Mouse (Mus musculus) left cerebral cortex, postnatal 25 days (tissue): ENCODE measurements around the gene Dpy19l1. TPM values are rescaled to one million over a fixed set of nuclear protein-coding genes. Genes with fewer than 3 reads are reported as not detected.
A peak's percentile ranks its signal among the peaks of the same experiment; 100 is the strongest.

Source experiments
- DNase-seq, 2 experiments: peaks; one replicate each; pipeline ENCODE4 v3.0.0; 2022; ENCODE audit warnings: low spot score in 2 of 2, mixed read lengths in 1 of 2
- intact Hi-C: fragments of 180-260 bp; cut with DNase I; formaldehyde crosslinking; loops from one replicate; pipeline ENCODE4 v1.15.1; 2025
- total RNA-seq, 2 experiments: library from RNA; stranded (reverse); gene quantifications; 2 replicates each; pipeline ENCODE4 v1.2.3; 2021

Dpy19l1 gene
- total RNA-seq, result 10 to 100 TPM; 73.9 to 75.0 TPM

DNA sequence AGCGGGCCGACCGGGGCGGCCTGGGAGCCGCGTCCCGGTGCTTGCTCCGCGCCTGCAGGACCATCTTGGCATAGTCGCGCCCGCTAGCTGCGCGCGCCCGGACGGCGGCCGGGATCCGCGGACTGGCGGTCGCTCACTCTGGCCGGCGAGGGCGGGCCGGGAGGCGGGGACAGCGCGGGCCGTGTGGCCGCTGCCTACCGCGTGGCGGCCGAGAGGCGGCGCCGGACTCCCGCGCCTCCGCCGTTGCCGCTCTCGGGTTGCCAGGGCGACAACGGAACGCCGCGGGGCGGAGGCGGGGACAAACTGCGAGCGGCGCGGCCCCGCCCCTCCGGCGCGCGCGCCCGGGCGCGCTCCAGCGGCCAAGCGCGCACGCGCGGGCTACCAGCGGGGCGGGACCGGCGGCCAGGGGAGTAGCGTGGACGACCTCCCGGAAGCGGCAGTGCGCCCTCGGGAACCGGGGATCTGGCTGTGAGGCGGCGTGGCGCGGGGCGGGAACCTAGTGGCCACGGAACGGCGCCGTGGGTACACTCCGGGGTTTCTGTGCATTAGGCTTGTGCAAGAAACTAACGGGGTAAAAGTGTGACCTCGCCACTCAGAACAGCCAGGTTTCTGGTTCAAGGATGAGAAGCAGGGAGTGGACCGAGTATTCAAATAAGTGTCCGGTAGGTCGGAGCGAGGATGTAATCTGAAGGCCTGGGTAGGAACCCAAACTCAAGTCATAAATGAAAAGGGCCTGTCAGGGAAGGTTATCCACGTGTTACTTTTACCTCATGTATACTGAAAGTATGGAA, at the start of gene Dpy19l1:
Gene Dpy19l1 (minus strand): TSS at position 74 of the 791 bp plus-strand sequence.
- intact Hi-C loops, result loop anchor here (5.0 to 10.0 kb wide), 5 partner anchors 221 to 1038 kb away; no protein-coding TSS in a partner anchor
- peak; percentile 93 to 94 for DNase-seq

DNA sequence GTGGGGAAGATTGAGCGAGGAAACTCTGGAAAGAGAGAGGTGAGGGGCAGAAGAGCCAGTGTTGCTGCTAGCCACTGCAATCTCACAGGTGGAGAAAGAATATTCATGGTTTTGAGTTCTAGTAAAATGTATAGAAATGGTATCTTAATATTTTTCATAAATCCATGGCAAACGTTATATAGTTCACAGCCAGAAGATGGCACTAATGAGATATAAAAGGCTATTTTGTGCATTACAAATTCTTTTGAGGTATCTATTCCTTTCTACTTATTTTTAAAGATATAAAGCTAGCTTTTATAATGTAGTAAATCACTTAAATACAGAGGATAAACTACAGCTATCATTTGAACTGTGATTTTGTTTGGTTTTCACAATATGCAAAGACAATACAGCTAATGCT, 35.2 kb upstream of the Dpy19l1 start:
- no peak for DNase-seq
- intact Hi-C loops, result no loop called here

DNA sequence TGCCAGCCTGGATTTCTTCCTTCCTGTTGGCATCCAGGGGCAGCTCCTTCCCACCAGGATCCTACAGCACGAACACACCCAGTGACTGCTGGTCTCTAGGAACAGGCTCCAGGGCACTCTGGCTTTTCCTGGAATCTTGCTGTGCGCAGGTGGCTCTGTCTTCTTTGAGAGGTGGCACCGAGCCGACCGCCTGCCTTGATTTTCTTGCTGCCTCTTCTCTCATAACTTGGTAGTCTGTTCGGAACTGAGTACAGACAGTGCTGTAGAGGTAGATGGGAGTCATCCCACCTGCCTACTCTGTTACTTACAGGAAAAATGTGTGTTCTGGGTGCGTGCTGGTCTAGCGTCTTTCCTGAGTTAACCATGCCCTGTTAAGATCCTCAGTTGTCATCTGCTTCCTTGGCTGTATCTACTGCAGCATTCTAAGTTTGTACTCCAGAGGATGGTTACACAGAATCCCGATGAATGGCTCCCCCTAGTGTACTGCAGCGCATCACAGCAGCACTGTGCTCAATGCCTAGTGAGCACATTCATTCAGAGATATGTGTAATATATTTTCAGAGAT, 13.7 kb upstream of the Dpy19l1 start:
- intact Hi-C loops, result loop anchor here (5.0 kb wide), 1 partner anchor 399 kb away; no protein-coding TSS in a partner anchor

DNA sequence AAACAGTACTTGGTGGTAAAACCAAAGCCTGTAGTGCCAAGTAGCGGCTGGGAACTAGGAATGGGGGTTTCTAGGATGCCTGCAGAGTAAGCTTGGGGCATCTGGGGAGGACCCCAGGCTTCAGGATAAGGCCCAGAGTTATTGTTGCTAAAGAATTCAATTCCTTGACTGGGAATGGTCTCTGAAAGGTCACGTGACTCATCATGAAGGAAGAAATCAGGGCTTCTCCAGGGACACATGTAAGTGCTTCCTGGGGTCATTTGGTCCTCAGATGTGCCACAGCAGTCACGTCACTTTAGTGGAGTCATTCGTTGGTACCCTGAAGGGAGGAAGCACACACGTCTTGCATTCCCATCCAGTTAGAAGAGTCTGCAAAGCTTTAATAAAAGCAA, 11.1 kb upstream of the Dpy19l1 start:
- DNase-seq, result no peak
- intact Hi-C loops, result no loop called here

More for the DNA sequence above, 13.7 kb upstream of the Dpy19l1 start:
- DNase-seq, result peak; percentile 80 to 94

DNA sequence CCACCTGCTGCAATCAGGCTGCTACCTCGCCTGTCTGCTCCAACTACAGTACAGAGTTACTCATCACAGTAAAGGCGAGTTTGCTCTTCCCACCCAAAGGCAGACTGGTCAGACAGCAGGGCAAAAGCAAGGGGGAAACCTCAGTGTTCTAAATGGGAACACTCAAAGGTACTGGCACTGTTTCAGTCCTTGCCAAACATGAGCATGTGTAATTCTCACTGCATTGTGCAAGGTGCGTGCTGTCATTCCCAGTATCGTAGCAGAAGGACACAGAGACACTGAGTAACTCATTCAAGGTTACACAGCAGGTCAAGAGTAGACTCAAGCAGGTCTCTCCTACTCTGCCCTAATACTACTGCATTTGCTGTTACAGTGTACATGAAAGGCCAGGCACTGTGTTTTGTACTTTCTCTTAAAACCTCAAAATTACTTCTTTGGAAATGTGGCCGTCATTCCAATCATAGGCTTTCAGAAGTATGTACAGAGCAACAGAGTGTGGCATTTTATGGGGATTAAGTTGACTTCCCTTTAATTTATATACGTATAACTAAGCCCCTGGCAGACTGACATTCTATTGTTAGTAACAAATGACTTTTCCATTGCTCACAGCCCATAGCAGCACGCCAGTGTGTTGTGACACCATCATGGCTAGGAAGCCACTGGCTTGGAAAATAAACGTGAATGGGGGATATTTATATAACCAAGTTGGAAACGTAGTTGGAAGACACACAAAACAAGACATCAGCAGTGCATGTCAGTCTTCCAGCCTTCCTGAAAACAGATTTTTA, 10.5 kb upstream of the Dpy19l1 start:
- no peak for DNase-seq
- intact Hi-C loops, result no loop called here

DNA sequence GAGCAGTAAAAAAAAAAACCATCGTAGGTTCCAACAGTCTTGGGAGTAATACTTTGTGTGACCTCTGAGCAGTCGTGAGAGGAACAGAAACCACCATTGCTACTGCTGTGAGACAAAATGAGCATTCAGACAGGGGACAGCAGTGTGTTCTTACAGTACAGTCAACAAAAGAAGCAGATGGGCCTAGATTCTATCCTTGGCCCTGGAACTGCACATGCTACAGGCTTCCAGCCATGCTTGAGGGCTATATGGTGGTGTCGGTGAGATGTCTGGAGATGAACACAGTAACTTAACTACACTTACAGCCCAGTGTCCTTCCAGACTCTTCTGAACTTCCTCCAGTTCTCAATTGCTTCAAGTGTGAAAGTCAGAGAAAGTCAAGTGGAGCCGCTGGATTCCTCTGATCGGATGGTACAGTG, 9.2 kb upstream of the Dpy19l1 start:
- intact Hi-C loops, result no loop called here
- no peak for DNase-seq

DNA sequence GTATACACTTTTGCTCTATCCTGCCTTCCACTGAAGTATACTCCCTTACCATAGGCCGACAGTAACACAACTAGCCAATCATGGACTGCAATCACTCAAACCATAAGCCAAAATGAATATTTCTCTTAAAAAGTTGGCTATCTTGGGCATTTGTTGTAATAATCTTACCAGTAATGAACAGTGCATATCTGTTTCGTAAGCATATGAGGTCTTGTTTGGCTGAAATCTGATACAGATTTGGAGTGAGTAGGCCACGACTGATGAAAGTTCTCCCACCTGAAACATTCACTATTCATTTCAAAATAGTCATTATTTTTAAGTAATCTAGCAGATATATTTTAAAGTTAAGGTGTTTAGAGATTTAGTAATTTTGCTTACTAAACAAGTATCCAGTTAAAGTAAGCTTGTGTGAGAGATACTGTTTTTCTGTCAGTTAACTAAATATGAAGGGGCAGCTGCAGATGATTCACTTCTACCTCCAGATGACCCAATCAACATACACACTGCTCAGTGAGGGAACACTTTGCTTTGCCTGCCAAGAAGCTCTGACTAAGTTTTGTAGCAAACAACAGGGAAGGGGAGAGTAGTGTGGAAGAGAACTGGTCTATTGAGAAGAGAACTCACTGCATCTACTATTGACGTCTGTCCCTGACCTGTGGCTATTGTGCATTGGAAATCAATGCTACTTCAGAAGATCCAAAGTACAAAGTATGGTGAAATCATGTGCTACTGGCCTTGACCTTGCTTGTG, 8.6 kb upstream of the Dpy19l1 start:
- intact Hi-C loops, result no loop called here
- DNase-seq, result no peak

DNA sequence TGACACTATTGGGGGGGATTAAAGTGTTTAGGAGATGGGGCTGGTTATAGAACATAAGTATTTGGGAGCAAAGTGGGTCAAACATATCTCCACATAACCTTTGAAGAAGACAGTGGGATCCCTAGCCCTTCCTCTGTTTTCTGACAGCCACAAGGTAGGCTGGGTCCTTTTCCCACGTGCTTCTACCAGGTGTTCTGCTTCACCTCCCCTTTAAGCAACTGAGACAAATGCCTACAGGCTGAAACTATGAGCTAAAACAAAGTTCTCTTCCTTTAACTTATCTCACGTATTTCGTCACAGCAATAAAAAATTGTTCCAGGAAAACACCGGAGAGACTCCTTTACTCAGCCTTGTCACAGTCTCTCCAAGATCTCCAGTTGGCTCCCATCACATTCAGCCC, 5.9 kb upstream of the Dpy19l1 start:
- intact Hi-C loops, result loop anchor here (10.0 kb wide), 2 partner anchors 554 to 1044 kb away; no protein-coding TSS in a partner anchor
- DNase-seq, result no peak

DNA sequence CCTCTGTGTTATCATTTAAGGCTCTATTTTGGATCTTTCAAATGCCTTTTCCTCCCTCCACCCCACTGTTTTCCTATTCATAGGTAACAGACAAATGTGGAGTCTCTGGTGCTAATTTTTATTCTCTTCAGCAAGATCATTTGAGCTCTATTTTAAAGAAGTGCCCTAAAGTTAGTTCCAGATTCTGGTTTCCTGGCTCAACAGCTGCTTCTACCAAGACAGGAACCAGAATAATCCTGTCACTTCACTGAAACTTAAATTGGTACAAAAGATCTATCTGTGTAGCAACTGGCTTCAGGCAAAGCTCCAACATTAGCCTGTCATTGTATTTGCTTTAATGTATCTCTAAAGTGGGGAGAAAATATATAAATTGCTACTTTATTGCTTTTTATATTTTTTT, 3.6 kb upstream of the Dpy19l1 start:
- intact Hi-C loops, result loop anchor here (10.0 kb wide), 2 partner anchors 552 to 1042 kb away; no protein-coding TSS in a partner anchor
- DNase-seq, result peak in 1 of 2 experiments; percentile 63

DNA sequence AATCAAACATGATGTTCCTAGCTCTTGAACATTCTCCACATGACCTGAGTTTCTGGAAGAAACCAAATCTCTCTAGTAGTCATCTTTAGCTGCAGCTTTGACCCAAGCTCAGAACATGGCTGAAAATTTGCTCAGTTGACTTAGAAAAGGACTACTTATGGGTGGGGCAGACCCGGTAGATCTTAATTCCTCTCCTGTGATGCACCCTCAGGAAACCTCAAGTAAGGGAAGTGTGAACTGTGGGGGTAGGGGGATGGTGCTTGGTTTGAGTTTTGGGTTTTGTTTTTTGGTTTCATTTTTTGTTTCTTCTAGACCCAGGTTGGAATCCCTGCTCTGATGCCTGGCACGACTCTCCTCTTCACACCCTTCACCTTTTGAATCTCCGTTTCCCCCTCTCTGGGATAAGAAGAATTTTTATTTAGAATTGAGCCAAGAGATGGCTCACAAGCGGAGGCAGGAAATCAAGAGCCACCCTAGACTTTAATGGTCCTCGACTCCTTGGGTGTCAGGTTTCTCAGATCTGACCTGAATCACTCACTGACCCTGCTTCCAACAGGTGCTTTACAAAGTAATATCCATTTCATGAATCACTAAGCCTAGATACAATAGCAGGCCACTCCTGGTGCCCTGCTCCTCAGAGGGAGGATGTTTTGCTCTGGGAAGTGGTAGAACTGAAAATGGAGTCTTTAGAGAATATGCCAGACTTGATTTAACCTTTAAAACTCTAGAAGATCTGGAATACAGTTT, 2.2 kb upstream of the Dpy19l1 start:
- intact Hi-C loops, result loop anchor here (10.0 kb wide), 2 partner anchors 550 to 1040 kb away; no protein-coding TSS in a partner anchor

DNA sequence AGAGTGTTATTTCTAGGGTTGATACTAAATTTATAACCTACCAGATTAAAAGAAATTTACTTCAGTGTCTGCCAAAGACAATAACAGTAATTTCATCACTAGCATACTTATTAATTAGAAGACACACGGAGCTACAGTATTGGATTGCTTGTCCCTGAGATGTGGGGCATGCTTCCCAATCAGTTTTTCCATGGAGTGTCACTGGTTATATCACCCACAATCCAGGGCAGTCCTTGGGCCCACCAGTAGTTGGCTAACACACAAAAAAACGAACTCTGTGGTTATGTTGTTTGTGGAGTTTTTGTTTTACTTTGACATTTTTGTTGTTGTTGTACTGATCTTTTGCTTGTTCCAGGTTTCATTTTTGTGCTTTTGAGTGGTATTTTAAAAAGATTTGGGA, 1.4 kb upstream of the Dpy19l1 start:
- intact Hi-C loops, result loop anchor here (5.0 to 10.0 kb wide), 5 partner anchors 222 to 1040 kb away; no protein-coding TSS in a partner anchor
- no peak for DNase-seq

More for the DNA sequence above, 2.2 kb upstream of the Dpy19l1 start:
- no peak for DNase-seq

DNA sequence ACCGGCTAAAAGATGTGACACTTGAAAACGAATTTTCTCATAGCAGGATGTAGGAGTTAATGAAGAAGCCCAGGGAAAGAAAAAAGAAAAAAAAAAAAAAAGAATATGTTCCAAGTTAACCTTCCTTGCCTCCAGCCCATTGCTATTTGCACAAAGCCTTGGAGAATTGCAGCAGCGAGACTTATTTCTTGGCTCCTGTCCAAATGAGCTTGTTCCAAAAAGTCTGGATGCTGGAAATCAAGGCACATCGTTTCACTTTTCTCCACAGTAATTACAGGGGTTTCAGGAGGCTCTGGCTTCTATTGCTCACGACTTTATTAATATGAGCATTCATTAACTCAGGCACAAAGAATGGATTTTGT, 899 bp upstream of the Dpy19l1 start:
- no peak for DNase-seq
- intact Hi-C loops, result loop anchor here (5.0 to 10.0 kb wide), 5 partner anchors 222 to 1039 kb away; no protein-coding TSS in a partner anchor

DNA sequence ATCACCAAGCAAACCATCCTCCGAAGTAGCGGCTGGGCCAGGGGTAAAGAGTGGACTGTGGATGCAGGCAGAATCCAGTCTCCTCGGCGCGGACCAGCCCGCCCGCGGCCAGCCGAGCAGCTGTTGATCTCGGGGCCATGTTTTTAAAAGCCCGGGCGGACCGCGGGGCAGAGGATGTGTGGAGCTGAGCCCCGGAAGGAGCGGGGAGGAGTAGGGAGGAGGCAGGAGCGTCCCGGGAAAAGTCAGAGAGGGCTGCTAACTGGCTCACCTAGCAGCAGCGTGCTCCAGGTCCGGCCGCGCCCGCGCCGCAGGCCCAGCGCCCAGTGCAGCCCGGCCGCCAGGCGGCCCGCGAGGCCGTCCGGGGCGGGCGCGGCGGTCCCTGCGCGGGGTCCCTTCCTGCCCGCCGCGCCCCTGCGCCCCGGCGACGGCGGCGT, 352 bp downstream of the Dpy19l1 start:
- intact Hi-C loops, result loop anchor here (5.0 to 10.0 kb wide), 5 partner anchors 220 to 1038 kb away; no protein-coding TSS in a partner anchor

DNA sequence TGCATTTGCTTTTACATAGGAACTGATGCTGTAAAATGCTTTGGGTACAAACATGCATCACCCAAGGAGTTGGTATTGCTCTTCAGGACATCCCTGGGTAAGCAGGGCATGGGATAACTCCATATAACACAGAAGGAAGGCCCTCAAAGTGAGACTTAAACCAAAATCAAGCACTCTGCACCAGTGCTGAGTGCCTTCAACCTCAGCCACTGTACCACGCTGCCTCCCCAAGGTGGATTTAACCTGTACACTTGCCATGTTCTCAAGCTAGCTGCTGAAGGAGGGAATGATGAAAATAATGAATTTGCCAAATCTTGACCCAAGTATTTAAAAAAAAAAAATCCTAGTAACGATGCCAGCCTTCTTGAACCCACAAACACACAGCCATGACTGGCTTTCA, 1.3 kb downstream of the Dpy19l1 start:
- intact Hi-C loops, result loop anchor here (5.0 to 10.0 kb wide), 5 partner anchors 219 to 1037 kb away; no protein-coding TSS in a partner anchor
- peak in 1 of 2 experiments; percentile 36 for DNase-seq

More for the DNA sequence above, 352 bp downstream of the Dpy19l1 start:
- DNase-seq, result peak; percentile 35 to 36

DNA sequence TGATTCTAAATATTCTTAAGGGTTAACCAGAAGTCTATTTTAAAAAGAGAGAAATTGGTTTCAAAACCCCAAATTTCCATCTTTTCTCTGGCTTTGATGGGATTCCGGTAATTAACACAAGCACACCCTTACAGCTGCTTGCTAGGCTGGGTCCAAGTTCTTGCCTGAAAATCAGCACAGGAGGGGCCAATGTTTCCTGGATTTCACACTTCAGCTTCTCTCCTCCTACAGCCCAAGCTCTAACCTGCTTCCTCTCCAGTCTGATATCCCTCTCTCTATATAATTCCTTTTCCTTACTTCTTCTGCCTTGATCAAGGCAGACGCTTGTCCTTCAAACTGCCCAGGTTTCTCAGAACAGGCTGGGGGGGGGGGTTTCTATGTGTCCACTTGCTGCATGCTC, 6.7 kb downstream of the Dpy19l1 start:
- intact Hi-C loops, result no loop called here
- peak in 1 of 2 experiments; percentile 63 for DNase-seq

DNA sequence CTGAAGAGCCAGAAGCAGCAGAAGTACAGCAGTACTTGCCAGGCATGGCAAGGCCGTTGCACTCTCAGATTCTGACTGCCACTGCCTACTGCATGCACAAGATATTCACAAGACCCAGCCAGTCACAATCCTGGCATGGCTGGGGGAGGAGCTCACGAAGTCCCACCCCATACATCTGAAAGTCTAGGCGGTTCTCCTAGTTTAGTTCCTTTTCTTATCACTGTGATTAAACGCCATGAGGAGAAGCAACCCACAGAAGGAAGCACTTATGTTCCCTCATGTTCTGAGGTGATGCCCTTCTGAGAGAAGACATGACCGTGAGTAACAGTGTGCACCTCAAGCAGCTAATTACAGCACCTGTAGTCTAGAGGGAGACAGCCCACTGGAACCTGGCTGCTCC, 12.4 kb downstream of the Dpy19l1 start:
- no peak for DNase-seq
- intact Hi-C loops, result no loop called here

DNA sequence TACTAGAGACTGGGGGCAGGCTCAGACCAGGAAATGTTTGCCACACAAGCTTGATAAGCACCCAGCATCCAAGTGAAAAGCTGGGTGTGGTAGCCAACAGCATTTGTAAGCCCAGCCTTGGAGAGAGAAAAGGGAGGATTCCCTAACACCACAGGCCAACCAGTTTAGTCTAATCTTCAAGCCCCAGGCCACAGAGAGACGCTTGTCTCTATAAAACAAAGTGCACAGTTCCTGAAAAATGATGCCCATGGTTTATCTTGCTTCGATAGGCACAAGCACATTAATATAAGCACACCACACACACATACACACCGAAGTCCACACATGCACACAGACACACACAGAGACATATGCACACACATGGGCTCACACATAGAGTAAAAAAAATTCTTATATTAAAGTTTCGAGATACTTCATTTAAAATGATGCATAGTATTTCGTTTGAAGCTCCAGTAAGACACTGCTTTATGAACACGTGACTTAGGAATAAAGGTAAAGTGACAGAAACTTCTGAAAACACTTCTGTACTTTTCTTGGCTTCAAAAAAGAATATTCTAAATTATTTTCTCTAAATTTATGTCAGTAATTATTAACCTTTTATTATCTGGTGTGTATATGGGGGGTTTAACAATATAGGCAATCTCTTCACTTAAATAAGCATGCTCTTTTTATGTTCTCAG, 14.4 kb downstream of the Dpy19l1 start:
- intact Hi-C loops, result no loop called here
- no peak for DNase-seq

DNA sequence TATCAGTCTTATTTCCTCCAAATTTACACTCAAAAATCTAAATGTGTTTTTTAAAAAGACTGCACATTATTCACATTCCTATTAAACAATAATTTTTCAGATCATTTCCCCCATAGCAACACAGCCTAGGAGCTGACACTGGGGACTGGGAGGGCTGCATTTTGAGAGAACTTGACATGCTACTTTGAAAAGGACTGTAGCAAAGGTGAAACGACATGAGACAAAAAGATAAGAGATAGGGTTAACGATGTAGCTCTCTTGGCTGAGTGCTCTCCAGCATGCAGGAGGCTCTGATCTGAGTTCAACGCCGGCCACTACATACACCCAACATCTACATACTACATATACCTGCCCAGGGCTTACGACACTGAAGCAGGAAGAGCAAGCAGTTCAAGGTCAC, 20.6 kb downstream of the Dpy19l1 start:
- intact Hi-C loops, result no loop called here
- no peak for DNase-seq
